Mouse (Mus musculus): ENCODE results near the gene Abl1.
"Not testable (repeated sequence)": the region's sequence is repeated elsewhere in the genome, so short reads cannot be mapped to it uniquely, and the experiment has no call there.

Abl1 gene

GRCm38 (mm10) chr2:31688074-31688925, at the start of gene Abl1:
Gene Abl1 (plus strand): TSS chr2:31688376.
- peak; percentile 96 to 100 for DNase-seq

- DNase-seq = no peak
Measured at GRCm38 (mm10) chr2:31638581-31639465, 49.4 kb upstream of the Abl1 start.

- no peak for DNase-seq
Measured at GRCm38 (mm10) chr2:31639466-31639760, 48.8 kb upstream of the Abl1 start.

- DNase-seq = no peak
Measured at GRCm38 (mm10) chr2:31639901-31640608, 48.1 kb upstream of the Abl1 start, which contains the start of gene Prdm12. Gene Prdm12 (plus strand): TSS chr2:31640037.

GRCm38 (mm10) chr2:31640609-31641507, 47.3 kb upstream of the Abl1 start:
- no peak for DNase-seq

- no peak for DNase-seq
Measured at GRCm38 (mm10) chr2:31641508-31641830, 46.7 kb upstream of the Abl1 start.

GRCm38 (mm10) chr2:31641929-31642328, 46.2 kb upstream of the Abl1 start:
- no peak for DNase-seq

- no peak for DNase-seq
Measured at GRCm38 (mm10) chr2:31653971-31654853, 34.0 kb upstream of the Abl1 start.

GRCm38 (mm10) chr2:31654854-31655559, 33.2 kb upstream of the Abl1 start:
- peak; percentile 47 to 74 for DNase-seq

GRCm38 (mm10) chr2:31656374-31656773, 31.8 kb upstream of the Abl1 start:
- no peak for DNase-seq

GRCm38 (mm10) chr2:31662939-31663803, 25.0 kb upstream of the Abl1 start:
- no peak for DNase-seq

GRCm38 (mm10) chr2:31663804-31664180, 24.4 kb upstream of the Abl1 start:
- DNase-seq = no peak

GRCm38 (mm10) chr2:31667332-31667731, 20.8 kb upstream of the Abl1 start:
- DNase-seq = peak; percentile 63 to 65

- DNase-seq = peak; percentile 93 to 96
Measured at GRCm38 (mm10) chr2:31670551-31671035, 17.6 kb upstream of the Abl1 start, which contains the start of gene Exosc2. Gene Exosc2 (plus strand): TSS chr2:31670715.

GRCm38 (mm10) chr2:31678641-31679040, 9.5 kb upstream of the Abl1 start:
- DNase-seq = no peak

GRCm38 (mm10) chr2:31681051-31681707, 7.0 kb upstream of the Abl1 start:
- not testable (repeated sequence) for DNase-seq

GRCm38 (mm10) chr2:31681731-31682235, 6.4 kb upstream of the Abl1 start:
- no peak for DNase-seq

- DNase-seq = peak; percentile 64 to 82
Measured at GRCm38 (mm10) chr2:31683666-31684065, 4.5 kb upstream of the Abl1 start.
